Mouse (Mus musculus): ENCODE results near the gene Olfr781.
"Not testable (repeated sequence)": the region's sequence is repeated elsewhere in the genome, so short reads cannot be mapped to it uniquely, and the experiment has no call there.

The Olfr781 gene

GRCm38 (mm10) chr10:129328554-129328953, at the start of gene Olfr781:
Olfr781 (plus strand) TSS chr10:129328854.
- DNase-seq (ENCODE audit: low spot score in 2 of 2), result no peak

GRCm38 (mm10) chr10:129312973-129313372, 15.7 kb upstream of the Olfr781 start:
- DNase-seq (ENCODE audit: low spot score in 2 of 2), result not testable (repeated sequence)

- DNase-seq (ENCODE audit: low spot score in 2 of 2), result not testable (repeated sequence)
These were observed 15.1 kb upstream of the Olfr781 start for GRCm38 (mm10) chr10:129313521-129313920.

GRCm38 (mm10) chr10:129317817-129318216, 10.8 kb upstream of the Olfr781 start, which contains the start of gene Olfr780:
Olfr780 (plus strand) TSS chr10:129318117.
- DNase-seq (ENCODE audit: low spot score in 2 of 2), result no peak

- DNase-seq (ENCODE audit: low spot score in 2 of 2), result no peak
These were observed 19.9 kb downstream of the Olfr781 start, which contains the start of gene Olfr782 for GRCm38 (mm10) chr10:129348550-129348949. Olfr782 (plus strand) TSS chr10:129348850.

GRCm38 (mm10) chr10:129352475-129352874, 23.8 kb downstream of the Olfr781 start:
- not testable (repeated sequence) for DNase-seq (ENCODE audit: low spot score in 2 of 2)

GRCm38 (mm10) chr10:129356496-129356895, 27.8 kb downstream of the Olfr781 start:
- DNase-seq (ENCODE audit: low spot score in 2 of 2), result not testable (repeated sequence)

GRCm38 (mm10) chr10:129357307-129357706, 28.7 kb downstream of the Olfr781 start:
- DNase-seq (ENCODE audit: low spot score in 2 of 2), result no peak

- DNase-seq (ENCODE audit: low spot score in 2 of 2), result not testable (repeated sequence)
These were observed 45.4 kb downstream of the Olfr781 start for GRCm38 (mm10) chr10:129374051-129374450.
